Mouse (Mus musculus): ENCODE measurements around the gene D630039A03Rik. TPM values are rescaled to one million over a fixed set of nuclear protein-coding genes. Genes with fewer than 3 reads are reported as not detected.

The D630039A03Rik gene
- not detected for total RNA-seq (2021)
- long read RNA-seq, experiment 1: 0 reads
- long read RNA-seq, experiment 2: 0 reads

- no peak for DNase-seq (ENCODE audit: low spot score in 2 of 2)
Measured at GRCm38 (mm10) chr4:57916201-57916661, at the start of gene D630039A03Rik. Gene D630039A03Rik (minus strand): TSS chr4:57916297.

- DNase-seq (ENCODE audit: low spot score in 2 of 2): no peak
Measured at GRCm38 (mm10) chr4:57965516-57965915, 49.4 kb upstream of the D630039A03Rik start.

GRCm38 (mm10) chr4:57964143-57964542 lies 48.0 kb upstream of the D630039A03Rik start:
- no peak for DNase-seq (ENCODE audit: low spot score in 2 of 2)

- no peak for DNase-seq (ENCODE audit: low spot score in 2 of 2)
Measured at GRCm38 (mm10) chr4:57959056-57959455, 43.0 kb upstream of the D630039A03Rik start.

- no peak for DNase-seq (ENCODE audit: low spot score in 2 of 2)
Measured at GRCm38 (mm10) chr4:57958098-57958497, 42.0 kb upstream of the D630039A03Rik start.

- DNase-seq (ENCODE audit: low spot score in 2 of 2): no peak
Measured at GRCm38 (mm10) chr4:57957200-57958085, 41.3 kb upstream of the D630039A03Rik start.

GRCm38 (mm10) chr4:57956029-57956960 lies 40.2 kb upstream of the D630039A03Rik start, which contains the start of gene Txn1:
Gene Txn1 (minus strand): TSS chr4:57956411.
- peak; percentile 97 for DNase-seq (ENCODE audit: low spot score in 2 of 2)

- peak; percentile 30 to 67 for DNase-seq (ENCODE audit: low spot score in 2 of 2)
Measured at GRCm38 (mm10) chr4:57955544-57955958, 39.5 kb upstream of the D630039A03Rik start.

- no peak for DNase-seq (ENCODE audit: low spot score in 2 of 2)
Measured at GRCm38 (mm10) chr4:57954991-57955390, 38.9 kb upstream of the D630039A03Rik start.

- DNase-seq (ENCODE audit: low spot score in 2 of 2): no peak
Measured at GRCm38 (mm10) chr4:57954580-57954979, 38.5 kb upstream of the D630039A03Rik start.

GRCm38 (mm10) chr4:57953796-57954195 lies 37.7 kb upstream of the D630039A03Rik start:
- no peak for DNase-seq (ENCODE audit: low spot score in 2 of 2)

- no peak for DNase-seq (ENCODE audit: low spot score in 2 of 2)
Measured at GRCm38 (mm10) chr4:57952891-57953290, 36.8 kb upstream of the D630039A03Rik start.

- DNase-seq (ENCODE audit: low spot score in 2 of 2): no peak
Measured at GRCm38 (mm10) chr4:57952416-57952815, 36.3 kb upstream of the D630039A03Rik start.

GRCm38 (mm10) chr4:57949866-57950265 lies 33.8 kb upstream of the D630039A03Rik start:
- no peak for DNase-seq (ENCODE audit: low spot score in 2 of 2)

GRCm38 (mm10) chr4:57947476-57947875 lies 31.4 kb upstream of the D630039A03Rik start:
- DNase-seq (ENCODE audit: low spot score in 2 of 2): no peak

GRCm38 (mm10) chr4:57947036-57947435 lies 30.9 kb upstream of the D630039A03Rik start:
- no peak for DNase-seq (ENCODE audit: low spot score in 2 of 2)

- no peak for DNase-seq (ENCODE audit: low spot score in 2 of 2)
Measured at GRCm38 (mm10) chr4:57942892-57943291, 26.8 kb upstream of the D630039A03Rik start.

- DNase-seq (ENCODE audit: low spot score in 2 of 2): no peak
Measured at GRCm38 (mm10) chr4:57940631-57941030, 24.5 kb upstream of the D630039A03Rik start.

- no peak for DNase-seq (ENCODE audit: low spot score in 2 of 2)
Measured at GRCm38 (mm10) chr4:57937292-57937691, 21.2 kb upstream of the D630039A03Rik start.

- DNase-seq (ENCODE audit: low spot score in 2 of 2): no peak
Measured at GRCm38 (mm10) chr4:57934181-57934580, 18.1 kb upstream of the D630039A03Rik start.

- DNase-seq (ENCODE audit: low spot score in 2 of 2): no peak
Measured at GRCm38 (mm10) chr4:57930559-57931170, 14.6 kb upstream of the D630039A03Rik start.

All from gastrocnemius, postnatal 4 days (tissue).